Mouse (Mus musculus): ENCODE measurements around the gene Wdr78.

Wdr78 gene

DNA sequence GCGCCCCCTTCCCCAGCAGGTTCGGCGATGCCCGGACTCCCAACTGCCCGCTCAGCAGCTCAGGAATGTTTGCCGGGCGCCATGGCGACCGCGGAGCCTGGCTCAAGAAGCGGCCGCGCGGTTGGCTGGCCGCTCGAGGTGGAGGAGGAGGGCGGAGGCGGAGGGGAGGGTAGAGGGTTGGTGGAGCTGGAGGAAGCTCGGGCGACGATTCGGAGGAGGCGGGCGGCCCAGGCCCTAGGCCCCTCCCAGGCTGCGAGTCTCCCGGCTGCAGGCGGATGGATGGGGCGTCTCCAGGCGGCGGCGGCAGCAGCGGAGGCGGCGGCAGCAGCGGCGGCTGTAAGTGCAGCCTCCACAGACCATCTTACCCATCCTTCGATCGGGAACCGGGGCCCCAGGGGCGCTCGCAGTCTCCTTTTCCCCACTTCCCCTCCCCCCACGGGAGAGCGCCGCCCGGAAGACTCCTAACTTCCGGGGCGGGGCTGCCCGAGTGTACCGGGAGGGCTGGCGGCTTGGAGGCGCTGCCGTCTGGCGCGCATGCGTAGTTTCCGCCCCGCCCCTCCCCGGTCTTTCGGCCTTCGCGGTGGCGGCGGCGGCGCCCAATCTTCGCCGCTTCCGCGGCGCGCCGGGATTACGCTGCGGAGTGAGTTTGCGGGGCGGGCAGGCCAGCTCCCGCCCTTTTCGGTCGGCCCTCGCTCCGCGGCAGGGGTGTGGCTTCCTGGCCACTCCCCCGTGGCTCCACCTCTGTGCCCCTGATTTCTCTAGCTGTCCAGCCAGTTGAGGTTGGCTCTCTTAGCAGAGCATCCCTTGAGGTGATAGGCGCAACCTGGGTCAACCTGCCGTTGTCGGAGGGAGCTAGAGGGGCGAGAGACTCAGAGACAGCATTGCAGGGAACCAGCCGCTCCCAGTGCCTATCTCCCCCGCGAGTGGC lies at the start of gene Wdr78, which contains the start of gene Mier1:
Wdr78 (minus strand) TSS at position 372 of the 928 bp plus-strand sequence.
Mier1 (plus strand) TSS at position 207 of the 928 bp plus-strand sequence.
- DNase-seq (ENCODE audit: low spot score in 2 of 2) = peak; percentile 94 to 97

GRCm38 (mm10) chr4:103158781-103159180 lies 44.4 kb upstream of the Wdr78 start:
- DNase-seq (ENCODE audit: low spot score in 2 of 2) = no peak

- DNase-seq (ENCODE audit: low spot score in 2 of 2) = no peak
These were observed 37.6 kb upstream of the Wdr78 start for GRCm38 (mm10) chr4:103151946-103152345.

DNA sequence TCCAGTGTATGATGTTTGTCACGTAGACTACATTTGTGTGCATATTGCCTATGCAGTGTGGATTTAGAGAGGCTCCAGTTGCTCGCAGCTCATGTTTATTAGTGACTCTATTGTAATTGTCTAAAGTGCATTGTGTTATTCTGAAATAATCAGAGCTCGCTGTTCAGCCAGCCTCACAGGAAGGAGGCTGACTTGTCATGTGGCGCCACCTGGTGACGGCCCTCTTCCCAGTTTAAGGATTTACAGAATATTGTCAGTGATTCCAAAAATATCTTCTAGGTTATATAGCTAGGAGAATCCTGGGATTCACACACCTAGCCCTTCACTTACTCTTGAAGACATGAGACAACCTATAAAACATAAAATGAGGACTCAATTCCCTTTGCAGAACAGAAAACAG lies 32.0 kb upstream of the Wdr78 start:
- peak; percentile 61 to 91 for DNase-seq (ENCODE audit: low spot score in 2 of 2)

DNA sequence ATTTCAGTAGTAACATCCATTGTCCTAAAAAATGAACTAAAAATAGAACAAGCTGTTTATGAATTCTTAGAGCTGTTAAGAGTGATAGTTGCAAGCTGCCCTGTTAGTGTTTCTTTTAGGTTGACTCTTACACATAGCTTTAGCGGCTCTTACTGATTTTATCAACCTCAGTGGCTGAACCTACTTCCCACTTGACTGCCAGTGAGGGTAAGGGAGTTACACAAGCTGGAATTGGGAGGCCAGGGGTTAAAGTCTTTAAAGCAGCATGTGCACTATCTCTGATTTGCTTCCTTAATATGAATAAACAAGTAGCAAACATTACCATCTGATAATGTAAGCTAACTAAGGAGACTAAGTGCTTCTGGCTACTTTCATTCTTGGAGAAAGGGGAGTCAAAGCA lies 22.6 kb upstream of the Wdr78 start:
- no peak for DNase-seq (ENCODE audit: low spot score in 2 of 2)

- no peak for DNase-seq (ENCODE audit: low spot score in 2 of 2)
These were observed 12.2 kb upstream of the Wdr78 start for GRCm38 (mm10) chr4:103126533-103126932.

- no peak for DNase-seq (ENCODE audit: low spot score in 2 of 2)
These were observed 9.3 kb upstream of the Wdr78 start for GRCm38 (mm10) chr4:103123606-103124005.

DNA sequence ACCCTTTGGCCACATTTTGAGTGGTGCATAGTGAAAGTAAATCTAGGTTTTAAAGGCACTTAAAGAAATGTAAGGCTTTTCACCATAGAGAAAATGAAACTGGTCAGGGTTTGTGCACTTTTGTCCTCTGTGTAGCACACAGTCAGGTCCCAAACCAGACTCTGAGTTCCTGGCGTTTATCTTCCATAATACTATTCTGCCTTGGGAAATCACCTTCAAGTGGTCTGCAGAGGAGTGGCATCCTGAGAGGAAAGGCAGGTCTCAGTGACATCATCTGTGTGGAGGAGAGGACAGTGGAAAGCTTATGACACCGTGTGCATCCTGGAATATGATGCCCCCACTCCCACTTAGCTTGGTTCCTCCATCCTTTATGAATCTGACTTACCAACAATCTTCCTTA lies 8.7 kb upstream of the Wdr78 start:
- DNase-seq (ENCODE audit: low spot score in 2 of 2) = no peak

GRCm38 (mm10) chr4:103120874-103121389 lies 6.6 kb upstream of the Wdr78 start:
- DNase-seq (ENCODE audit: low spot score in 2 of 2) = no peak

- no peak for DNase-seq (ENCODE audit: low spot score in 2 of 2)
These were observed 6.0 kb upstream of the Wdr78 start for GRCm38 (mm10) chr4:103120395-103120794.

GRCm38 (mm10) chr4:103120028-103120384 lies 5.7 kb upstream of the Wdr78 start:
- no peak for DNase-seq (ENCODE audit: low spot score in 2 of 2)

GRCm38 (mm10) chr4:103119229-103120027 lies 5.1 kb upstream of the Wdr78 start:
- DNase-seq (ENCODE audit: low spot score in 2 of 2) = peak; percentile 84 to 88

DNA sequence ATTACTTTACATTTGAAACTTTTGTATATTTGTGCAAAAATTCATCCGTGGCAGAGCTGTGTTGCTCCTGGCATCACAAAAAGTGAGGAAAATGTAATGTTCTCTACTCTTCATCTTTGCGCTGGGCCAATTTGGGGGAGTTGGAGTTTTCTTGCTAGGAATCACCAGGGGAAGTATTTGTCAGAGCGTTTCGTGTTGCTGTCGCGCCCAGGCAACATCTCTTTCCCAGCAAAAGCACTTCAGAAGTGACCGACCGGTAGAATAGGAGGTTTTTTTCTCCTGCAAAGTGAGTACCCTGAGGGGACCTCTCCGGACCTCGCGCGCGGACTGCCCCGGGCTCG lies 4.5 kb upstream of the Wdr78 start:
- no peak for DNase-seq (ENCODE audit: low spot score in 2 of 2)

DNA sequence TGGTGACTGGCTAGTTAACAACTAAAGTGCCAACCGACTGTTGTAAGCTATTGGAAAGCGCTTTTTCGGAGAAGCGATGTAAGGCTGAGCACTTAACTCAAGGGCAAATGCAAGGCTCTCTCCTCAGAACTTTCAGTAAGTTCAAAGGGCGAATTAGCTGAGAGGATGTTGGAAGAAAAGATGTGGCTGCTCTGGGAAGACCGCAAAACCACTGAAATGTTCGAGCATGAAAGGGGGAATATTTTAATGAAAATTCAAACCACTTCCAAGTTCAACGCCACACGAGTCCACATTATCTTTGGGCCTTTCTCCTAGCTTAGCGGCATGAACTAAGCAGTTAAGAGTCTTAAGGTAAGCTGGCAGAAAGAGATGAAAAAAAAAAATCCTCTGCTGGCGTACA lies 953 bp downstream of the Wdr78 start:
- no peak for DNase-seq (ENCODE audit: low spot score in 2 of 2)

- DNase-seq (ENCODE audit: low spot score in 2 of 2) = no peak
These were observed 1.7 kb downstream of the Wdr78 start for GRCm38 (mm10) chr4:103112651-103113050.

GRCm38 (mm10) chr4:103098532-103098931 lies 15.8 kb downstream of the Wdr78 start:
- DNase-seq (ENCODE audit: low spot score in 2 of 2) = no peak

- no peak for DNase-seq (ENCODE audit: low spot score in 2 of 2)
These were observed 18.4 kb downstream of the Wdr78 start for GRCm38 (mm10) chr4:103095921-103096320.

- no peak for DNase-seq (ENCODE audit: low spot score in 2 of 2)
These were observed 29.1 kb downstream of the Wdr78 start for GRCm38 (mm10) chr4:103085237-103085636.

DNA sequence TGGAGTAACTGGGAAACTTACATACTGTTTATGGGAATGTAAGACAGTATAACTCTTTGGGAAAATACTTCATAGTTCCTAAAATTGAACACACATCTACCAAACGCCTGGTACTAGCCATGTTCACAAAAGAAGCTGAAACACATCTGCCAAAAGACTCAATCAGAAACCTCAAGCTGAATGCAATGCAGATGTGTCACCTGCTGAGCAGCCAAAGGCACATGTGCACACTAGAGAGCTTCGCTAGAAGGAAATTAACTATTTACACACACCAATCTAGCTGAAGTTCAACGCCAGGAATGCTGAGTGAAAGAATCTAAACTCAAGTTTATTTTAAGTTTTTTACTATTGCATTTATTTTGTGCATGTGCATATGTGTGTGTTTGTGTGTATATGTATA lies 43.7 kb downstream of the Wdr78 start:
- peak; percentile 40 to 43 for DNase-seq (ENCODE audit: low spot score in 2 of 2)

GRCm38 (mm10) chr4:103067906-103068655 lies 46.3 kb downstream of the Wdr78 start:
- no peak for DNase-seq (ENCODE audit: low spot score in 2 of 2)

- DNase-seq (ENCODE audit: low spot score in 2 of 2) = peak; percentile 72 to 80
These were observed 49.4 kb downstream of the Wdr78 start for GRCm38 (mm10) chr4:103064976-103065375.

GRCm38 (mm10) chr4:103064421-103064820 lies 49.9 kb downstream of the Wdr78 start:
- peak; percentile 45 to 56 for DNase-seq (ENCODE audit: low spot score in 2 of 2)
